Mouse (Mus musculus) pancreas, adult 10 weeks (tissue): ENCODE results near the gene Vmn1r9. TPM values are rescaled to one million over a fixed set of nuclear protein-coding genes. Genes with fewer than 3 reads are reported as not detected.

Experiments
- polyA plus RNA-seq: library from polyadenylated mRNA; stranded (reverse); fragments of 350-450 nt; fragmentation: Illumina TruSeq; extraction: RNeasy Lipid Tissue Mini Kit (QIAGEN cat#74804); gene quantifications from one replicate; pipeline ENCODE4 v1.2.3, GENCODE M21; 2015; ENCODE audit warnings: low read depth, low replicate concordance; ENCODE audit not compliant: insufficient read depth

Gene Vmn1r9
- not detected for polyA plus RNA-seq

GRCm38 (mm10) chr6:57066487-57066886 lies at the start of gene Vmn1r9:
TSS of gene Vmn1r9 (plus strand) at chr6:57066787.

GRCm38 (mm10) chr6:57025224-57025623 lies 41.4 kb upstream of the Vmn1r9 start, which contains the start of gene Vmn1r7:
TSS of gene Vmn1r7 (minus strand) at chr6:57025324.

GRCm38 (mm10) chr6:57031984-57032383 lies 34.6 kb upstream of the Vmn1r9 start, which contains the start of gene Vmn1r8:
TSS of gene Vmn1r8 (plus strand) at chr6:57032284.

GRCm38 (mm10) chr6:57109154-57109553 lies 42.6 kb downstream of the Vmn1r9 start, which contains the start of gene Vmn1r10:
TSS of gene Vmn1r10 (plus strand) at chr6:57109454.

Other genes with a start within 250 kb of the Vmn1r9 start
- 30.1 TPM for gene Fkbp9, start 234.7 kb upstream of the Vmn1r9 start, polyA plus RNA-seq
- 17.4 TPM for gene Nt5c3, start 142.9 kb upstream of the Vmn1r9 start, polyA plus RNA-seq
- gene Vmn1r4, start 142.8 kb upstream of the Vmn1r9 start, polyA plus RNA-seq, result not detected
- not detected for gene Vmn1r5, start 96.5 kb upstream of the Vmn1r9 start, polyA plus RNA-seq
- gene Vmn1r6, start 69.5 kb upstream of the Vmn1r9 start, polyA plus RNA-seq, result not detected
- not detected for gene Vmn1r7, start 41.5 kb upstream of the Vmn1r9 start, polyA plus RNA-seq
- not detected for gene Vmn1r8, start 34.5 kb upstream of the Vmn1r9 start, polyA plus RNA-seq
- gene Vmn1r10, start 42.7 kb downstream of the Vmn1r9 start, polyA plus RNA-seq, result not detected
- gene Vmn1r11, start 66.7 kb downstream of the Vmn1r9 start, polyA plus RNA-seq, result not detected
- not detected for gene Vmn1r12, start 90.1 kb downstream of the Vmn1r9 start, polyA plus RNA-seq
- gene Vmn1r13, start 136.5 kb downstream of the Vmn1r9 start, polyA plus RNA-seq, result not detected
- gene Vmn1r14, start 164.9 kb downstream of the Vmn1r9 start, polyA plus RNA-seq, result not detected
- not detected for gene Vmn1r15, start 191.2 kb downstream of the Vmn1r9 start, polyA plus RNA-seq